Mouse (Mus musculus) layer of hippocampus, postnatal 25 days (tissue): ENCODE data around the gene Map2k6. TPM values are rescaled to one million over a fixed set of nuclear protein-coding genes. Genes with fewer than 3 reads are reported as not detected.

Experiments
- DNase-seq, 2 experiments: peaks; one replicate each; pipeline ENCODE4 v3.0.0; 2022; ENCODE audit warnings: mixed read lengths in 2 of 2, low spot score in 1 of 2; ENCODE audit errors: extremely low spot score in 1 of 2
- total RNA-seq, 2 experiments: library from RNA; stranded (reverse); gene quantifications; 2 replicates each; pipeline ENCODE4 v1.2.3; 2021

The Map2k6 gene
- total RNA-seq, 2 experiments from 2014 or later = 30.2 to 34.7 TPM

DNA sequence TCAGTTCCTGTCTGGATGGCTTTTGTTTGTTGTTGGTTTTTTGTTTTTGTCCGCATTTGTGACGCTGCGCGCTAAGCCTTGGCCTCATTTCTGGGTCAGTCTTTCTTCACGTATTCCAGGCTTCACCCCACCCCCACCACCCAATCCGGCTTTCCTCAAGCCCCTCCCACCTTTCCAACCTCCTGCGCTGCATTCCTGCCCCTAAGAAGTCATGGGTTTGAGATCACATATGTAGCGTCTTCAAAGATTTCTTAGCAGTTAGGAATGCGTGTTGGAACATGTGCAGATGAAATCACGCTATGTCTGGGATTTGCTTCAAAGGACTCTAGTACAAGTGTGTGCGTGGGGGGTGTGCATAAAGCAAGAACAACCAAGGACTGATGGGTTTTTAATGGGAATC is 50.3 kb downstream of the Map2k6 start:
- no peak for DNase-seq

DNA sequence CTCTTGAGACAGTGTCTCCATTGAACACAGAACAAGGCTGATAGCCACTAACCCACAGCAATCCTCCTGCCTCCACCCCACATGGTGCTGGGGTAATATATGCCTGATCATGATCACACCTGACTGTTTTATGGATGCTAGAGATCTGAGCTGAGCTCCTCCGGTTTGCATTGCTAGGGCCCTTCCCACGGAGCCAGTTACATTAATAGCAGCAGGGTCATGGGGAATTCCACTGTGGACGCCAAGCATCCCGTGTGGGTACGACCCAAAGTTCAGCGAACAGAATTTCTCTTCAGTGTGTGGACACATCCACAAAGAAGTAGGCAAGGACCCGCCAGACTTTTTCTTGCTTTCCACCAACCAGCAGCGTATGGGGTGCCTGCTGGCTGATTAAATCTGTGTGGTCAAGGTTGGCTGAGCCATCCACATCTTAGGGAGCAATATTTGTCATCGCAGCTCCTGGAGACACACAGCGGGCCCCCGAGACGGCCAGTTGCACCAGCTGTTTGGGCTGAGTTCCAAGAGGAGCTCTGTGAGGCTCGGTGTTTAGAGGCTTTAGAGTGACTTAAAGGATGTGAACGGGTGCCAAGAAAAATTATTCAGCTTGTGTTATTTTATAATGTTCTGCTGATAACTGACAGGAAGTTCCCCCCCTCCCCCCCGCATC is 51.3 kb downstream of the Map2k6 start:
- DNase-seq = no peak

DNA sequence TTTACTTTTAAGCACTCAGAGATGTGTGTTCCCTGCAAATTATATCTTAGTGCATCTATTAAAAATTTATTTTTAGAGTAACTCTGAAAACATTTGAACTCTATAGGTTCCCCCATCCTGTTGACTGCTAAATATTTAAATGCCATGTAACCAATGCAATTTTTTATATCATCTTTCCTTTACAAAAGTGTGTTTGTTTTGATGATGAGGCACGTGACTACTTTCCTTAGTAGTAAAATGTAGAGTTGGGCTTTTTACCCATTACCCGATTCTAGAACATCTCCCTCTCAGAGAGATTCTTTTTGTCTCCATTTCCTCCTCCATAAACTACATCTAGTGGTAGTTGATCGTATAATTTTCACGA is 51.8 kb downstream of the Map2k6 start:
- no peak for DNase-seq

DNA sequence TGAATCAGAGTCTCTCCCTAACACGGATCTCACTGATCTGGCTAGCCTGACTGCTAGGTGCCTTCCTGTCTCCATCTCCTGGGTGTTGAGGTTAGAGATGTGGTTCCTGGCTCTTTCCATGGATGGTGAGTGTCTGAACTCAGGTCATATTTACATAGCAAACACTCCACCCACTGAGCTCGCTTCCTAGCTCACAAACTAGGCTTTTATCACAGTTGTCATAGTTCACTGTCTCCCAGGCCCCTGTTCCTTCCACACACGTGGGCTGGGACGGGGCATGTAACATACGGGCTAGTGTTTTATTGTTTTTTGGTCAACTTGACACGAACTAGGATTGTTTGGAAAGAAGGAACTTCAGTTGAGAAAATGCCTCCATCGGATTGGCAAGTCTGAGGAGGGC is 52.7 kb downstream of the Map2k6 start:
- no peak for DNase-seq

DNA sequence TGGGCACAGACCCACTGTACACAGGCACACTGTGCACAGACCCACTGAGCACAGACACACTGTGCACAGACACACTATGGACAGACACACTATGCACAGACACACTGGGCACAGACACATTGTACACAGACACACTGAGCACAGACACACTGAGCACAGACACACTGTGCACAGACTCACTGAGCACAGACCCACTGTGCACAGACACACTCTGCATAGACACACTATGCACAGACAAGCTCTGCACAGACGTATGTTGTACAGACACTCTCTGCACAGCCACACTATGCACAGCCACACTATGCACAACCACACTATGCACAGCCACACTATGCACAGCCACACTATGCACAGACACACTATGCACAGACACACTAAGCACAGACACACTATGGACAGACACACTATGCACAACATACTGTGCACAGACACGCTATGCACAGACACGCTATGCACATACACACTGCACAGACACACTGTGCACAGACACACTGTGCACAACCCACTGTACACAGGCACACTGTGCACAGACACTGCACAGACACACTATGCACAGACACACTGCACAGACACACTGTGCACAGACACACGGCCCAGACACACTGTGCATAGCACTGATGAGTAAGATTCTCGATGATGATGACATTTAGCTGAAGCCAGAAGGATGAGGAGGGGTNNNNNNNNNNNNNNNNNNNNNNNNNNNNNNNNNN is 54.7 kb downstream of the Map2k6 start:
- no peak for DNase-seq

DNA sequence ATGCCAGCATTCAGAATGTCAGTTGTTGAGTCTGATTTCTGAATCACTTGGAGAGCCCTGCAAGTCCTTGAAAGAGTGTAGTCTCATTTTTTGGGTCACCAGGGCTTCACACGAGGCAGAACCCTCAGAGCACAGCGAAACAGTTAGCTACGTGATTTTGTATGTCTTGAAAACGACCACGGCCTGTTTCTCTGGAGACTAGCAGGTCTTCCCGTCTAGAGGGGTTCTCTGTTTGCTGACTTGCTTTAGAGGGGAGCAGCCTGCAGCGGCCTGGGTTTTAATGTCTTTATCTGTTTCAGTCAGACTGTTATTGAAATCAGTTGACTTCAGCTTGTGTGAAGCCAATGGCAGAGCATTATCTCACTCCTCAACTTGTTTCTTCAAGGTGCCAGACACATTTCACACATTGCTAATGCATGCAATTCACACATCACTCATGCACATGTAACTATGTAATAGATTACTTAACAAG is 58.6 kb downstream of the Map2k6 start:
- no peak for DNase-seq

DNA sequence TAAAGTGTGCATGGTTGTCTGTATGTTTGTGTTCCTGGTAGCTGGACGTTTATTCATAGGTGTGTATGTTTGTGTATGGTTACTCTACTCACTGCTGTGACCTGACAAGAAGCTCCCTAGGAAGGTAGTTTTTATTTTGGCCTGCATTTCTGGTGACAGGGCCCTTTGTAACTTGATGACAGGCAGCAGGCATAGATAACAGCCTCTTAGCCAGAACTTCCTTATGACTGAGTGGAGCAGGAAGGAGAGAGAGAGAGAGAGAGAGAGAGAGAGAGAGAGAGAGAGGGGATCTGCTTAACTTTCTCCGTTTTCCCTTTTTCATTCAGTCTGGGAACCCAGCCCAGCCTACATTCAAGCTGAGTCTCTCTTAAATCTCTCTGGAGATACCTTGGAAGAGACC is 61.6 kb downstream of the Map2k6 start:
- no peak for DNase-seq

DNA sequence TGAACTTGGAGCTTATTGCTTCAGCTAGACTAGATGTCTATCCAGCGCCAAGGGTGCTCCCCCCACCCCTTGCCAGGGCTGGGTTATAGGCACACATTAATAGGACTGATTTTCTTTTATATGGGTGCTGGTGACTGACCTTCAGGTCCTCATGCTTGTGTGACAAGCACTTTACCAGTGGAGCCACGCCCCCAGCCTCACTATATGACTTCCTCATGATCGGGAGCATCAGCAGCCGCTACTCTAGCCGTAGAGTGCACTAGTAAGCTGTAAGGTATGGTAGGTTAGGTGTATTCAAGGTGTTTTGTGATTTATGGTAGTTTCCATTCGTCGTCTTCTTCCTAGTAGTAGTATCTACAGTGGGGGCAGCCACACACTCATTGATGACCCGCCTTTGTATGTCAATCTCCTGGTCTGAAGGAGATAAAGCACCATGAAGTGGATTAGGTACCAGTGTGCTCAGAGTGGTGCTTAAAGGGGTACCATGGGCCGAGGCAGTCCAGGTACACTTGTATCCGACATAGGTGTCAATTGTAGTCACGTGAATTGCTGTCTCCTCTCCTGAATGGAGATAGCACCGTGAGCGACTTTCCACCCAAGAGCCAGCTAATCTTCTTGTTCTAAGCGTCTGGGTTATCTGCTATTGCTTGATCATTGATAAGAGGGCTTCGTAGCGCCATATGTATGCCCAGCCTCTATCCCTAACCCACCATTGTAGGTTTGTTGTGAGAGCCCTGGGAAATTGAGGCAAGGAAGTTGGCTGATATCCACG is 62.8 kb downstream of the Map2k6 start:
- no peak for DNase-seq

DNA sequence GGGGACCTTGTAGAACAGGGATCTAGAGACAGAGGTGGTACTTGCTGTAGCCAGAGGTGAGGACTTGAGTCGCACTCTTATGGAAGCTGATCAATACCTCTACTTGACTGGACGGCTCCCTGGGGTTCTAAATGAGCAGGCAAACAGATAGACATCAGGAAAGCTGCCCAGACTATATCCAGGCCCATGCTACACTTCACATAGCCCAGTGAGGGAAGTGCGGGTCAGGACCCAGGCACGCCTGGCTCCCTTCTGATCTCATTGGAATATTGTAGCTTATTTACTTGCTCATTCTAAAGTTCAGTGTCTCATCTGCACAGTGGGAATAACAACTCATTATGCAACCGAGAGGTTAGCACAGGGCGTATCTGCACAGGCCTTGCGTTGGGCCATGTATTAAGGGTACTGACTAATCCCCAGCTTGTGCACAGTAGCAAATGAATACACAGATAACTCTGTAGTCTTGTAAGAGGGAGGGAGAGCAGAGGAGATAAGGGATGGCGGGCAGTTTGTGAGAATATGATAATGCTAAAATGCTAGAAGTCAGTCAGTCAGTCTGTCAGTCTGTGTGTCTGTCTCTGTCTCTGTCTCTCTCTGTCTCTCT is 64.2 kb downstream of the Map2k6 start:
- no peak for DNase-seq

DNA sequence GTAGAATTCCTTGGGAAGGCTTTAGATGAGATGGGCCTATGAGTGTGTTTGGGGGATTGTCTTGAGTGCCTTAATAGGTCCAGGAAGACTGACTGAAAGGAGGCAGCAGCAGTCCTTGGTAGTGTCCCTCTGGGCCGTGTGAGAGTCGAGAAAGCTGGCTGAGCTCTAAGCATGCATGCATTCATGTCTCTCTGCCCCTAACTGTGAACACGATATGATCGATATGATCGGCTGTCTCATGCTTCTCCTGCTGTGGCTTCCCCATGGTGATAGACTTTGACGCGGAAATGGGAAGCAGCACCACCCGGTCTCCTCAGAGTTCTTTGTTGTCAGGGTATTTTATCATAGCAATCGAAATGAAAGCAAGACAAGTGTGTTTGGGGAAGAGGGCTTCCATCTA is 64.9 kb downstream of the Map2k6 start:
- DNase-seq = no peak

DNA sequence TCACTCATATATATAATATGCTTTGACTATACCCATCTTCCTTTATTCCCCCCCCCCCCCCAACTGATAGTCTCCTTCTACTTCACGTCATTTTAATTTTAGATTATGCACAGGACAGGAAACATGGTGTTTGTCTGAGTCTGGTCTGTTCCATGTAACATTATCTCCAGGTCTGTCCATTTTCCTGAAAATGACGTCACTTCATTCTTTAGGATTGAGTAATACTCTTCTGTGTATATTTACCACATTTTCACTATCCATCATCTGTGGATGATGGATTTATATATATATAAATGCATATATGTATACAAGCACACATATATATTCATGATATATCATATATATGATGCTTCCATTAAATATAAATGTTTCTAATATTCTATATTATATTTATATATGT is 70.1 kb downstream of the Map2k6 start:
- no peak for DNase-seq

DNA sequence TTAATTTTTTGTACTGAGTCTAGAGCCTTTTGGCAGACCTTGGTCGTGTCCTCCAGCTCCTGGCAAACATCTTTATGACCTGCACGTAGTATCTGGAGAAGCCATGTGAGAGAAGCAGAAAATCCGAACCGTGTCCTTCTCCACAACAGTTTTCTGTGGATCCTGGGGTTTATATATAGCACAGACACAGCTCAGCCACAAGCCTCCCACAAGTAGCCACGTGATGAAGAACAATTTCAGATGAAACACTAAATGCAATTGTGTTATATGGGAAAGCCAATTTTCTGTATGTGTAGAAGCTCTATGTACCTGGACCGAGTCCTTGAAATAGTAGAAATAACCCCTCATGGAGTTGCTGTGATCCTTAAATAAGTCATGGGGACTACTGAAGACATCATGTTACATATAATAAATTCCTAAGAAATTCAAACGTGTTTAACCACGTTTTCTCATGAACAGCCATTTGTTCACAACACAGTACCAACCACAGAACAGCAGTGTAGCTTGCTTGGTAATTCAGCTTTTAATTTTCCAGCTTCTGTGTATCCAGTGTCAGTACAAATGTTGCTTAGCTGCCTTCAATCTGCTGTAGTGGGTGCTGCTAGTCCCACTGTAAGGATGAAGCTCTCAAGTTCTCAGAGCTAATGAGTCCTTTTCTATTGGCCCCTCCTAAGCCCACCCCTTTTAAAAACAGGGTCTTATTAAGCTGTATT is 71.8 kb downstream of the Map2k6 start:
- no peak for DNase-seq

DNA sequence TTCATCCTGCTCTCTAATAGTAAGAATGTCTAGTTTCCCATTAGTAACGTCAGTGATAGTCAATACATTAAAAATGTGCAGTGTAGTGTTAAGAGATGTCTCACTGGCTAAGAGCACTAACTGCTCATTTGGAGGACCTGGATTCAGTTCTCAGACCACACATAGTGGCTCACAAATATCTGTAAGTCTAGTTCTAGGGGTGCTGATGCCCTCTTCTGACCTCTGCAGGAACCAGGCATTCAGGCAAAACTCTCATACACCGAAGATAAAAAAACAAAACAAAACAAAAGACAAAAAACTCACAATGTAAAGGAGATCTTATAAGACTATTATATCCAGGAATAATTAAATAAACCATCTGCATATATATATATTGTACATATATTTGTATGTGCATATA is 72.4 kb downstream of the Map2k6 start:
- no peak for DNase-seq

DNA sequence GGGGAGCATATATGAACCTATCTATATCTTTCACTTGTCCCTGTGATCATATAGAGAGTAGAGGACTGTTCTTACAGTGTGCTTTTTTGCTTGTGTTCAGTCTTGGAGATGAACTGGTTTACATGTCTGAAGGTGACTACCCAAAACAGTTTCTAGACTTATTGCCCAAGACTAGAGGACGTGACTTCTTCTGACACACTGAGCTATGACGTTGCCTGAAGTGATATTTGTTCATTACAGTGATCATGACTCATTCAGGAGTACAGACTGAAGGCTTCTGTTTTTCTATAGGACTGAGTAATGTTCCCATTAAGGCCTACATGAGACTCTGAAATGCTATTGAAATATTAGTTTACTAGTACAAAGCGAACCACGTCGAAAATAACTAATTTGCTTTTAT is 73.2 kb downstream of the Map2k6 start:
- DNase-seq = no peak

DNA sequence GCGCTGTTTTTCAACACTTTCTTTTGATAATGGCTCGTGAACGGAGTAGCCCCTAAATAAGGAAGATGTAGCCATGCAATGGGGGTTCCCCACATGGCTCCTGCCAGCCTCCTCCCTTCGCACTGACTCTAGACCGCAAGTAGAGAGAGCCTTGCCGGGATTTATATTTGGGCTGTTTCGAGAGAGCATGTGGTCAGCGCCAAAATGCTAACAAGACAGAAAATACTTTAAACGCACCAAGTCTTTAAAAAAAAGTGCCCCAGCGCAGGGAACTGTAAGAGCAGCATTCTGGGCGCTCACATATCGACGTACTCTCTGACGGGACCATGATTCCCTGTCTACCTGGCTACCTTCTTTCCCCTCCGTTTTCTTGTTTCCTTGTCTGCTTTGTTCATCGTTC is 74.6 kb downstream of the Map2k6 start:
- no peak for DNase-seq

DNA sequence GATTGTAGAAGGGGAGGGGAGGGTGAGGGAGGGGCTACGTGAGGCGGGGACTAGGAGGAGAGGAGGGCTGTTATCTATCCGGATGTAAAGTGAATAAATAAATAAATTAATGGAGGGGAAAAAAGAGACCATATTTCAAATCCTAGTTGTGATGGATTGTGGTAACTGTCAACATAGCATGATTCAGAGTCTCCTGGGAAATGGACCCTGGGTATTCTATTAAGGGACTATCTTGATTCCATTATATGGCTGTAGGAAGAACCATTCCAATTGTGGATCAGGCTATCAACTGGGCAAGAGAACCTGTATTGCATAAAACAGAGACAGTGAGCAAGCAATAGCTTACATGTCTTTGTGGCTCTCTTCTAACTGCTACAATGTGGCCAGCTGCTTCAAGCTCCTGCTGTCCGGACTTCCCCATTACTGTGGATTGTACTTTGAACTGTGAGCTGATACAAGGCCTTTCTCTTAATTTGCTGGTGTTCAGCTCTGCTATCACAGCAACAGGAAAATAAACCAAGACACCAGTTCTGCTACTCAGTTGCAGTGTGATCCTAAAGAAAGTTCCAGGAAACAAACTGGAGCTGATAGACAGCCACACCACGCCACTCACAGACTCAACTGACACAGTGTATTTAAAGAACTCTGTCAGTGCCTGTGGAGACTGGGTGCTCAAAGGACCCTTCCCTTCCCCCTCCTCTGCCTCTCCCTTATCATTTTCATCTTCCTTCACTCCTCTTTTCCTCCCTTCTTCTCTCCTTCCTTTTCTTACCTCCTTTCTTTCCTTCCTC is 77.6 kb downstream of the Map2k6 start:
- DNase-seq = no peak

DNA sequence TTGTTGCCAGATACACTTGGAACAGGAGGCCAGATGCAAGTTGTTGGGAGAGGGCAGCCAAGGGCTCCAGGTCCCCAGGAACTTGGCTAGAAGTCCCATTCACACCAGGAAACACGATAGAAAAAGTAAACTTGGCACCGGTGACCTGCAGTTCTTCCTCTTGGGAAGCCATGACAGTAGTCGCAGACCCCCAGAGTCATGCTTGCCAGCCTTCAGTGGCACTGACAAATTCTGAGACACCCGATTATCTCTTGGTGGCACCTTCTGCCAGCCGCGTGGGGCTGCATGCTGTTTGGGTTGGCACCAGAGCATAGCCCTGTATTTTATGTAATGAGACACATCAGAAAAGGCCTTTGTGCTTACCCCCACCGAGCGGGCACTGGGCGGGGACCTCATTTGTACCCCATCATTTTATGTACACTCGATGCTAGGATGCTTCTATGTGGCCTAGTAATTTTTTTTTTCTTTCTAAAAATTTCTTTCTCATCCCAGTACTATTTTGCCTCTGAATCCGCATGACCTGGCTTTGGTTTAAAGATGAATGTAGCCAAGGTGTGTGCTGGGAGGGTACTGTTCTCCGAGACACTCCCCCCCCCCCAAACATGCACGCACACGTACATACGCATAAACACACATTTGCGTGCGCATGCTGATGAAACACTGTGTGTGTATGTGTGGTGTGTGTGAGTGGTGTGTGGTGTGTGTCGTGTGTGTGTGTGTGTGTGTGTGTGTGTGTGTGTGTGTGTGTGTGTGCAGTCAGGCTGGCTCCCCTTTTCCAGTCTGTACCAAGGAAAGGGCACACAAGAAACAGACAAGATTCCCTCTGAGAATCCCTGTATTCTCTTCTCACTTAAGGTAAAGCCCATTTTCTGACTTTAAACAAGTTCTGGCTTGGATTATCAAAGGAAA is 79.3 kb downstream of the Map2k6 start:
- DNase-seq = no peak

DNA sequence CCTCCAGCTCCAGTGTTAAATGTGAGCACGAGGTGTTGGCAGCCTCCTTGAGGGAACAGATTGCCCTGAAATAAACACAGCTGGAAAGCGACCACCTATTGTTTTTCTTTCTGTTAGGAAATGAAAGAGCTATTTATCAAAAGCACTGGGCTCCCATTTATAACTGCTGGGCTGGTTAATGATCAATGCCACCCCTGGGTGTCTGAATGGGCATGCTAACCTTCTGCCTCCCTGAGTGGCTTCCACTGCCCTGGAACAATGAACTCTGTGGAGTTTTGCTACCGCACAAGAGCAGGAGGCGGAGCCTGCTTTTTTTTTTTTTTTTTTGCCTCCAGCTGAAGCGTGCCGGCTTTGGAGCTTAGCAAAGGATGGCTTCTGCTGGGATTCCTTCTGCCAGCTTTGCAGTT is 80.1 kb downstream of the Map2k6 start:
- no peak for DNase-seq

DNA sequence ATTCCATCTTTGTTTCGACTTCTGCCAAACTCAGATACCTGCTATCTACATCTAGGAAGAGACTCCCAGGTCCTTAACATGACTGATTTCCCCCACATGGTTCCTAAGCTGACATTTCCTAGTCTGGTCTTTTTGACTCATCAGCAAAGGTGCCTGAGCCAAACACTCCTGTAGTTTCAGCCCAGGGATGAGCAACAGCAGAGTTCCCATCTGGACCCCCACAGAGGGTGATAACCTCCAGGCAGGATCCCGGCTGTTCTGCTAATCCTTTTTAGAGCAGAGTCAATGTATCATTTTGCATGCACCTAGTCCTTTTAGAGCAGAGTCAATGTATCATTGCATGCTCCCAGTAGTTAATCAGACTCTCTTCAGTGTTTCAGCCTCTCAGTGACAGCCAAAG is 82.5 kb downstream of the Map2k6 start:
- DNase-seq = no peak
